Mouse (Mus musculus): ENCODE data around the gene Gm3115. TPM values are rescaled to one million over a fixed set of nuclear protein-coding genes. Genes with fewer than 3 reads are reported as not detected.
"Not testable (repeated sequence)": the region's sequence is repeated elsewhere in the genome, so short reads cannot be mapped to it uniquely, and the experiment has no call there.

The Gm3115 gene
- polyA plus RNA-seq (2012; rRNA removed): not detected in 2 replicates

DNA sequence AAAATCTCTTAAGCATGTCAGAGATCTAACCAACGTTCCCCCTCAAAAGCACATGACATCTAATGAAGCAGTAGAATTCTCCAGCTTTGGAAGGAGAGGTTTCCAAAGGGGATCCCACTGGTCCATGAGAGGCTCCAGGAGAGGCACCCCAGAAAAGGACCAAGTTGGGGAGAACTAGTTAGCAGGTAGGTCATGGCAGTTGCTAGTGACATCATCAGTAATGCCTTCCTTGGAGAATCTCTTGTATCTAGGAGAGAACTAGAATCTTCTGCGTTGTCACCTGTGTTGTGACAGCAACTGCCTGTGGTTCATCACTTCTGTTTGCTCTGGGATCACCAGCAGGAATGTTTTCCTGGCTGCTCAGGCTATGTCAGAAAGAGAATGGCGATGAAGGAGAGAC, at the start of gene Gm3115:
TSS of gene Gm3115 (plus strand) at position 301 of the 400 bp plus-strand sequence.
- DNase-seq (ENCODE audit: low read depth): not testable (repeated sequence)

DNA sequence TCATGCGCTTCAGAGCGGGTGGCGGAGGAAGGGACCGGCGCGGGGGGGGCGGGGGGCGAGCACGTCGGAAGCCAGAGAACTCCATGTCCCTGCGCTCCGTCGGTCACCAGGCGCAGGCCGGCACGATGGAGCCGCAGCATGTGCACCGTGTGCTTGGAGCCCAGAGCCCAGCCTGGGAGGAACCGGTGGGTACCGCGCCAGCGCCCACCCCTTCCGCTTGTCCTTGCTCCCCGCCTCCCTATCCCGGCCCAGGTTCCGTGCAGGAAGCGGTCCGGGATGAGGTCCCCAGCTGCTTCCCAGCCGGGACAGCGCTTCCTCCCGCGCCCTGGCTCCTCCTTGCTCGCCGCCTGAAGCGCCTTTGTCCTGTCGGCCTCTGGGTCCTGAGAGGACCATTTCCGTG, 26.5 kb downstream of the Gm3115 start, which contains the start of gene Gm8108:
TSS of gene Gm8108 (plus strand) at position 101 of the 400 bp plus-strand sequence.
- peak; percentile 46 for DNase-seq (ENCODE audit: low read depth)

GRCm38 (mm10) chr14:4141646-4142045, 57.7 kb downstream of the Gm3115 start:
- not testable (repeated sequence) for DNase-seq (ENCODE audit: low read depth)

Other genes starting within 250 kb of the Gm3115 start
- 0.14 TPM in 1 of 2 replicates, not detected in the other for gene Gm3033, start 237.9 kb upstream of the Gm3115 start, polyA plus RNA-seq (2012; rRNA removed)
- gene Gm2916, start 199.9 kb upstream of the Gm3115 start, polyA plus RNA-seq (2012; rRNA removed): not detected in 2 replicates
- gene Gm3029, start 152.4 kb upstream of the Gm3115 start, polyA plus RNA-seq (2012; rRNA removed): not detected in 2 replicates
- gene Gm3095, start 120.6 kb upstream of the Gm3115 start, polyA plus RNA-seq (2012; rRNA removed): 0.93 and 1.7 TPM in 2 replicates
- gene Gm3099, start 85.7 kb upstream of the Gm3115 start, polyA plus RNA-seq (2012; rRNA removed): not detected in 2 replicates
- gene Gm5796, start 60.2 kb upstream of the Gm3115 start, polyA plus RNA-seq (2012; rRNA removed): 5.6 and 6.0 TPM in 2 replicates
- gene Gm8108, start 26.4 kb downstream of the Gm3115 start, polyA plus RNA-seq (2012; rRNA removed): 5.7 and 7.1 TPM in 2 replicates
- not detected in 2 replicates for gene Gm3127, start 80.9 kb downstream of the Gm3115 start, polyA plus RNA-seq (2012; rRNA removed)
- 6.8 and 7.8 TPM in 2 replicates for gene Gm2974, start 98.5 kb downstream of the Gm3115 start, polyA plus RNA-seq (2012; rRNA removed)
- not detected in 2 replicates for gene Gm3138, start 165.5 kb downstream of the Gm3115 start, polyA plus RNA-seq (2012; rRNA removed)
- not detected in 2 replicates for gene Gm3149, start 233.2 kb downstream of the Gm3115 start, polyA plus RNA-seq (2012; rRNA removed)